Mouse (Mus musculus): Measurements from ENCODE around the gene Aptx.
A peak's percentile ranks its signal among the peaks of the same experiment; 100 is the strongest.

Aptx gene

DNA sequence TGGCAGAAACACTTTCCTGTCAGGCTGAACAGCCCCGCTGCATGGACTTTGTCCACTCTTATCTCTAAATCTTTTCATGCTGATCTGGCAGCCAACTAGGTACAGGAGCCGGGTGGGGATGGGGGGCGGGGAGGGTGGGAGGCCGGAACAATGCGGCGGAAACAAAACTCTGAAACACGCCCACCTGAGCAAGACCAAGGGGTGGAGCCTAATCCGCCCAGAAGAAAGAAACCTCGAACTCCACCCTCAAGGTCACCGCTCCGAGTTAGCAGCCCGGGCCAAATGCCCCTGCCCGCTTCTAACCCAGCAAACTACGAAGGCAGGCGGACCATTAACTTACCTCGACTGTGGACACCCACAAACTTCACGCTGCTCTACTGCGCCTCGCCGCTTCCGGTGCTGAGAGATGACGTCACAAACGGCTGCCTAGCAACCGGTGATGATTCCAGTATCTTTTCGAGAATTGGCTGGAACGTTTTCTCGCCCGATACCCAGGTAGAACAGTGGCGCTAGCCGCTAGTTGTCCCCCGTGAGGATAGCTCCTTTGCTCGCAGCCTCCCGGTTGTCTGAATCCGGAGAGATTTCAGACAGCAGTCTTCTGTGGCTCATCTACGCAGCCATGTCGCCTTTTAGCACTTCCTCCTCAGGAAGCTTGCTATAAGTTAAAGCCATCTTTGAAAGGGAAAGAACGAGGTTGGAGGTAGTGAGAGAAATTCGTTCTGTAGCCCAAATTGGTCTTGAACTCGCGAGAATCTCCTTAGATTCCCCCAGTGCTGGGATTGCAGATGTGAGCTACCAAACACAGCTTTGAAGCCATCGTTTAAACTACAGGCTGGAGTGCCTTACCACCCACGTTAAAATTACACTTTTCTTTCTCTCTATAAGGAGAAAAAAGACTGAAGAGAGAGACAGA is at the start of gene Aptx:
Gene Aptx, minus strand, starts transcription at position 398 of the 913 bp plus-strand sequence.
- peak; percentile 94 to 99 for DNase-seq

- DNase-seq: no peak
These were observed 32.4 kb upstream of the Aptx start for GRCm38 (mm10) chr4:40735351-40735750.

DNA sequence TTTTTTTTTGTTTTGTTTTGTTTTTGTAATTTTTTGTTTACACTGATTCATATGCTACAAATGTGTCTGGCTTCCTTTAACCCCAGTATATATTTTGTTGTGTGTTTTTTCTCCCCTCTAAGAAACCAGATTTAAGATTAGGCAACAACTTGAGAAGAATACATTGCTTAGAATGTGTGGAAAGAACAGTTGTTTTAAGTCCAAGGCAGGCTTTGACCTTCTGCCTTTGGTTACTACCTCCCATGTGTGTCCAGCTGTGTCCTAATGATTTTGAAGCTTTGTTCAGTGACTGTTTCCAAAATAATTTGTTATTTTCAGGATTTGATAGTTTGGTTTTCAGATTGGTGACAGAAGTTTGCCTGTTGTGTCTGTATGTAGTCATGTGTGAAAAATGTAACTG is 28.3 kb upstream of the Aptx start:
- no peak for DNase-seq

GRCm38 (mm10) chr4:40727247-40727646 is 24.3 kb upstream of the Aptx start:
- DNase-seq: no peak

- DNase-seq: no peak
These were observed 22.6 kb upstream of the Aptx start for GRCm38 (mm10) chr4:40725554-40725953.

DNA sequence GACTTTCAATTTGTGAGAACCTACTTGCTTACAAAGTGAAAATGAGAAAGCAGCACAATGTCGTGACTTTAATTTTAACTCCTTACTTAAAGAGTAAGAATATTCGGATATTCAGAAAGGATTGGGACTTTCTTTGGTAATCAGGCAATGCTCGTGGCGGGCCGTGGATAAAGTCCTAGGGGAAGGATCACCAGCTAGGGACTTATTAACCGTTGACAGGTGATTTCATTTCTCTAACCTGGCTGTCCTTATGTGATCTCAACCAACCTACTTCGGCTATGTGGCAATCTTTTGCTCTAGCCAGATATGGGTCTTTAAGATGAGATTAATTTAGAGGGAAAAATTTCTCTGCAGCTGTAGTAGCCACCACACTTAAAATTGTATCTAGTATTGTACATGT is 22.1 kb upstream of the Aptx start:
- no peak for DNase-seq

DNA sequence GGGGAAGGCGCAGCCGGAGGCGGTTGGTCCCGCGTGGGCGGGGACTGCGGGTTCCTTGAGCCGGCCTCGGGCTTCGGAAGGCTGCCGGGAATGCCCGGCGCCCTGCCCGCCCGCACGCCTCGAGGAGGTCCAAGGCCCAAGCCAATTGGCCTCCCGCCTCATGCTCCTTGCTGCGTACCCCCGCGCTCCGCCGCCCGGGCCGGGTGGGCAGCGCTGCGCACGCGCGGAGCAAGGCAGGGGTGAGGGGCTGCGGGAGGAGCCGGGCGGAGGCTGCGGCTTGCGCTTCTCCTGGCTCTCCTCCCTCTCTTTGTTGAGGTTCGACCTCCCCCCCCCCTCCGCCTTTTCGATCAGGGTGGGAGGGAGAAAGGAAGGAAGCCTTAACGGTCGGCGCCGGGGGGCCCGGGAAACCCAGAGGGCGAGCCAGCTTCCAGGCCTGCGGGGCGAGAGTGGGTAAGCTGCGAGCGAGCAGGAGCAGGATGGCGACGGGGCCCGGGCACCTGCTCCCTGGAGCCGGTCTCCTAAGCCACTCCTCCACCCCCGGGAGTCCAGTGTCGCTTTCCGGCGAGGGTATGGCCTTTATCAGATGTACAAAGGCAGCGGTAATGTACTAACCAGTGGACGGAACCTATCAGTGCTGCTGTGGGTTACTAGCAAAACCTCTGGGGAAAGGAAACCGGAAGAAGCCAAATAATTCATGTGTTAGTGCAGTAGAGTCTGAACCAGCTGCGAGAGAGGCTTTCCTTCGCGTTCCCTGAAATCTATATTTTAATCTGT is 19.9 kb upstream of the Aptx start:
- peak in 1 of 2 experiments; percentile 75 for DNase-seq

GRCm38 (mm10) chr4:40722011-40722666 is 19.1 kb upstream of the Aptx start, which contains the start of gene Dnaja1:
Gene Dnaja1, plus strand, starts transcription at chr4:40722150.
- DNase-seq: peak; percentile 97 to 98

DNA sequence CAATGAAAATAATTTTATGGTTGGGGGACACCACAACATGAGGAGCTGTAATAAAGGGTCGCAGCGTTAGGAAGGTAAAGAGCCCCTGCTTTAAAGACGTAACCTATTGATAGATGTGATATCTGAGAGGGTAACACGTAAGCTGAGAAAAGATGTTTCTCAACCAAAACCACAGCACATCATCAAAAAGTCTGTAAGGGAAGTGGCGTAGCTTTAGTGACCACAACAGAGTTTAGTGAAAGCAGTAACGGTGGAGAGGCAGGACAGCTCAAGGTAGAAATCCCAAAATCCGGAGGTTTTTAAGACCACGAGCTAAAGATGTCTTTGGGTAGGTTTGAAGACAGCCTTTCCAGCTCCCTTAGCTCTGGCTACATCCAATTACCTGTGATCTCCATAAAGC is 17.9 kb upstream of the Aptx start:
- DNase-seq: no peak

DNA sequence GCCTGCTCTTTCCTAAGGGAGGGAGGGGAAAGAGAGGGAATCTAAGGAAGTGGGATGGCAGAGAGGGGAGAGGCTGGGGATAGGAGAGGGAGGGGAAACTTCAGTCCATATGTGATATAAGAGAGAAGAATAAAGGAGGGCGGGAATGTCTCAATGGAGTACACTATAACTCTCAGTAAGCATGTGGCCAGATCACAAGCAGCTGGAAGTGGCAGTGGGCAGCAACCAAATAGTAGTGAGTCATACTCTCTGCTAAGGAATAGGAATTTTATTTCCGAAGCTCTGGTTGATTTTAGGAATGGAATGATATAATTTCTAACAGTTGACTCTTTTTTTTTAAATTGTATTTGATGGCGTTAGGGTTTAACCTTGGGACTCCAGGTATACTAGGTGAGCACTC is 14.1 kb upstream of the Aptx start:
- DNase-seq: no peak

GRCm38 (mm10) chr4:40703710-40704275 is 799 bp upstream of the Aptx start:
- peak in 1 of 2 experiments; percentile 20 for DNase-seq

DNA sequence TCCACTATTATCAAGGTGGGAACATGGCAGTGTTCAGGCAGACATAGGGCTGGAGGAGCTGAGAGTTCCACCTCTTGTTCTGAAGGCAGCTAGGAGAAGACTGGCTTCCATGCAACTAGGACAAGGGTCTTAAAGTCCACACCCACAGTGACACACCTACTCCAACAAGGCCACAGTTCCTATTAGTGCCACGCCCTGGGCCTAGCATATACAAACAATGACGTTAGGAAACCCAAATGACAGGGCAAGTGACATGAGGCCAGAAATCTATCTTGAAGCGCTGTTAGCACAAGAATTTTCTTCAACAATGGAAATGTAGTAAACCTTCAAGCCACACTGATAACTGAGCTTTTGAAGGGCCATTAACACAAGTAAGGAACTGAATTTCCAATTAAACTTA is 1.2 kb downstream of the Aptx start:
- no peak for DNase-seq

GRCm38 (mm10) chr4:40700216-40700615 is 2.8 kb downstream of the Aptx start:
- no peak for DNase-seq

DNA sequence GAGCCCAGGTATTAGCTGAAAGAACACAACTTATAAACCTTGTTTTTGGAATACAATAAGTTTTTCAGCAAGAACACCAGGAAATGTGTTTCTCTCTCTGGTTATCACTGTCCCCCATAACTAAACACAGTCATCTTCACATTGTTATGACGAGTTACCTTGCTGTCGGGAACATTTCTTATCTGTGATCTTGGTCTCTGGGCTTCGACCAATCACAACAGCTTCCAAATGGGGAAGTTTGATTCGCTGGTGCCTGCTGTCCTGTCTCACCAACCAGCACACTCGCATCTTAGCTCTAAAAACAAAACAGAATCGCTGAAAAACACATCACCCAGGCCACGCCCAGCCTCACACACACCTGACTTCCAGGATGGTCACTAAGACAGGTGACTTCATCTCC is 5.9 kb downstream of the Aptx start:
- DNase-seq: no peak

GRCm38 (mm10) chr4:40691100-40691499 is 11.9 kb downstream of the Aptx start:
- no peak for DNase-seq

GRCm38 (mm10) chr4:40683306-40683705 is 19.7 kb downstream of the Aptx start:
- DNase-seq: no peak

DNA sequence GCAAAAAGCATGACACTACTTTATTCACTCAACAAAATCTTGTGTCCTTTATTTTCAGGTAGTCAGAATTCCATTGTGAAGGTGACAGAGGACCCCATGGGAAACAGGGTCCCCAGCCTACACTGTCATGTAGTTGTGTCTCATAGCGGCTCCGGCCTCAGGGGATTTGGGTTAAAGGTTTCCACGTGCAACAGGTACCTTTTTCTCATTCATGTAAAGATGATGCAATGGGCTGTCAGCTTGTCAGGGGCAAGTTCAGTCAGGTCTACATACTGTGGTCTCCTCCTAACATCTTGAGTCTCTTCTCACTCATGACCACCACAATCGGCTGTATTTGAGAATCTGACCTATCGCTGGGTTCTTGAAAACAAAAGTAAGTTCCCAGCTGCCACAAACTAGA is 20.6 kb downstream of the Aptx start:
- no peak for DNase-seq

DNA sequence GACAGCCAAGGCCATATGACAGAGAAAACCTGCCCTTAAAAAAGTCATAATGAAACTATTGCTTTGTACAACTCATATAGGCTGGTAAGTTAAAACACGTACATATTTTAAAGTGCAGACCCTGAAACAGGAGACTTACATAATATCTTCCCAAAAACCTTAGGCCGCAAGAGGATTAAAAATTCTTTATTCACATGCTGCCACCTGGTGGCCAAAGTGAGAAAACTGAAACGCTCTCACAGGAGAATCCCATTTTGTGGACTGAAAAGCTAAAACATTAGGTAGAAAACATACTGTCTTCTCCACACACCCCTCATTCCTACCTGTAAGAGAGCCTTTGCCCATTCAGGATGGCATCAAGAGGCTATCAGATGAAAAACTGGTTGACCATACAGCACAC is 21.1 kb downstream of the Aptx start:
- DNase-seq: peak; percentile 66 to 71

DNA sequence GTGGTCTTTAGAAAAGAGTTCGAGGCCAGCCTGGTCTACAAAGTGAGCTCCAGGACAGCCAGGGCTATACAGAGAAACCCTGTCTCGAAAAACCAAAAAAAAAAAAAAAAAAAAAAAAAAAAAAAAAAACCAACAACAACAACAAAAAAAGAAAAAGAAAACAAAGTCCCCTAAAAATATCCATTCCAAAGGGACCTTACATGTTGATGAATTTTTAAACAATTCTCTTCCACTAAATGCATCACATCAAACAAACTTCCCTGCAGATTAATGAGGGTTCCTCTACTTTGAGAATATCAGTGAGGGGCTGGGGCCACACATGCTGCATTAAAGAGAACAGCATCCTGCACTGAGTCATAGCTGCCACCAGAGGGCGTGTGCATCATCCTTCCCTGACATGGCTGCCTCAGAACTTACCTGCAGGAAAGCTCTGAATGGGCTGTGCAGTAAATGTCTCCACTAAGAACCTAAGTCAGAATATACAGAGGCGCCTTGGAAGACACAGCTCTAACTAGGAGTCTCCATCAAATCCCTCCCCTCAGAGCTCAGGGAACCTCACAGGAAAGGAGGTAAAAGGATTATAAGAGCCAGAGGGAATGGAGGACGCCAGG is 22.6 kb downstream of the Aptx start:
- DNase-seq: peak; percentile 30 to 31

GRCm38 (mm10) chr4:40677132-40677531 is 25.9 kb downstream of the Aptx start:
- peak in 1 of 2 experiments; percentile 17 for DNase-seq

GRCm38 (mm10) chr4:40676338-40676737 is 26.7 kb downstream of the Aptx start:
- no peak for DNase-seq

- no peak for DNase-seq
These were observed 29.5 kb downstream of the Aptx start for GRCm38 (mm10) chr4:40673526-40673925.

Data from cerebellum, postnatal 36 days (tissue).